Mouse (Mus musculus) thymus, adult 2 months (tissue): ENCODE measurements around the gene Zfp68.

Experiments used
- CTCF ChIP-seq: fragments of 200-500 bp; IDR thresholded peaks from 2 replicates; pipeline ENCODE4 v1.5.1; 2012; ENCODE audit warnings: mild to moderate bottlenecking, control low read depth, low read length, moderate library complexity, borderline replicate concordance; ENCODE audit not compliant: control insufficient read depth, poor library complexity, insufficient read depth; ENCODE audit errors: extremely low read depth
- POLR2A ChIP-seq: fragments of 200-500 bp; IDR thresholded peaks from 2 replicates; pipeline ENCODE4 v1.6.1; 2012; ENCODE audit warnings: mild to moderate bottlenecking, low read length, control low read depth, moderate library complexity; ENCODE audit not compliant: control insufficient read depth, poor library complexity, insufficient read depth; ENCODE audit errors: extremely low read depth

DNA sequence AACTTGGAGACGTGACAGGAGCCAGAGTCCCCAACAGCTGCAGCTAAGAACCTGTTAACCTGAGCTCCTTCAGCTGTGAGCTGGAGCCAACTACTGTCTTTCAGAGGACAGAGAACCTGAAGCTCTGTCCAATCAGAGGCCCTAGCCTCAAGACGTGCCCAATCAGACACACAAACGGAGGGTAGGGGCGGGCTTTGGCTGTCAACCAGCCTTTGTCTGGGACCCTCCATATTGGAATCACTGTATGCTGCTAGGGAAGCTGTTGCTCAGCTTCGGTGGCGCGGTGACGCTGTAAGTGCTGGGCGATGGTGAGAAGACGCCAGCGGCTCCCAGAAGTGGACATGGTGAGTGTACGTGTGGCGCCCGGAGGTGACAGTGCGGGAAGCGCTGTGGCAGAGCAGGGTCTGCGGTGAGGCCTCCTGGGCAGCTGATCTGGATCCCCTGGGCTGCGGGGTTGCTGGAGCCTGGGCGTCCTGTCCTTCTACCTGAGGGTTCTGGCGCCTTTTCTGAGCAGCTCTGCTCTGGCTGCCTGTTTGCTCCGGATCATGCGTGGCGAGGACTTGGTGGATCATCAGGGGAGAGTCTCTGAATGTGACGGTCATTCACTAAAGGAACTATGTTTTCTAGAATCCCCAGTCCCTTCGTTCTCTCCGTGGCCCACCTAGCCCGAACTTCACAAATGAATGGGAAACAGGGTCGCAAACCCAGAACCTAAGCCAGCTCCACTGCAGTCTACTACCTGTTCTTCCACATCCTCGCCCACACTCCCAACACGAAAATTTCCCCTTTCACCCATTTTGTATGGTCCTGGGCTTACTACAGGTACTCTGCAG, 3.3 kb upstream of the Zfp68 start, which contains the start of gene A430033K04Rik:
- no peak for TF ChIP-seq CTCF
- TF ChIP-seq POLR2A: peak; percentile 29; the same call in 1 of the 2 replicates
